In genomic region chr7:4460576-4461434, GRCm38 (mm10) we compare ENCODE assay signal across 8 mouse cellular contexts. TPM values are rescaled to one million over a fixed set of nuclear protein-coding genes. Genes with fewer than 3 reads are reported as not detected.
A peak's percentile ranks its signal among the peaks of the same experiment; 100 is the strongest.
DNase-seq lines count a peak whose midpoint lies in the region; ATAC-seq and TF ChIP-seq lines count a peak whose summit lies in the region.

Eps8l1 (plus strand) TSS chr7:4460674.

- TF ChIP-seq EP300 in lung, postnatal 0 days (IDR thresholded peaks at IDR 0.05), result 0 out of 2 replicates have a peak, but pooled peaks have one; percentile 42
- no peak for TF ChIP-seq EP300 in stomach, postnatal 0 days (optimal IDR thresholded peaks at IDR 0.05)

- no peak for TF ChIP-seq CTCF in lung, postnatal 0 days (IDR thresholded peaks at IDR 0.05)
- TF ChIP-seq CTCF in stomach, postnatal 0 days (IDR thresholded peaks at IDR 0.05; ENCODE audit: low read depth), result 0 out of 2 replicates have a peak, but pooled peaks have one; percentile 10

- H3K9ac ChIP-seq in hindbrain, embryonic 12.5 days, result no peak within 1 kb of the TSS
- H3K9ac ChIP-seq in lung, postnatal 0 days (replicated peaks; ENCODE audit: low read depth), result peak within 1 kb of the TSS; percentile 50; the same call in 1 of the 2 replicates
- H3K9ac ChIP-seq in stomach, postnatal 0 days (ENCODE audit: low read length), result peak within 1 kb of the TSS; percentile 45

- H3K36me3 ChIP-seq in hindbrain, embryonic 12.5 days, result no peaks in the 10 kb centered on the region
- H3K36me3 ChIP-seq in lung, postnatal 0 days (ENCODE audit: insufficient read depth, low read length), result no peaks in the 10 kb centered on the region
- H3K36me3 ChIP-seq in stomach, postnatal 0 days (ENCODE audit: control insufficient read depth, insufficient read depth, low read length), result no peaks in the 10 kb centered on the region

- whole genome bisulfite sequencing in hindbrain, embryonic 12.5 days, result 76% methylated on average over 14 of the region's 16 CpGs
- WGBS in lung, postnatal 0 days, result 43% methylated on average over 13 of the region's 16 CpGs
- WGBS in stomach, postnatal 0 days, result 45% methylated on average over 13 of the region's 16 CpGs

- H3K27me3 ChIP-seq in hindbrain, embryonic 12.5 days, result no peaks in the 10 kb centered on the region
- H3K27me3 ChIP-seq in lung, postnatal 0 days (replicated peaks; ENCODE audit: insufficient read depth, low read length), result no peaks in the 10 kb centered on the region
- H3K27me3 ChIP-seq in stomach, postnatal 0 days (ENCODE audit: control insufficient read depth, insufficient read depth, low read length), result no peaks in the 10 kb centered on the region

- peak within 1 kb of the TSS; percentile 42 for H3K4me2 ChIP-seq in hindbrain, embryonic 12.5 days (replicated peaks)
- peak within 1 kb of the TSS; percentile 44 for H3K4me2 ChIP-seq in lung, postnatal 0 days (replicated peaks; ENCODE audit: low read depth, low read length)
- peak within 1 kb of the TSS; percentile 39 for H3K4me2 ChIP-seq in stomach, postnatal 0 days (replicated peaks; ENCODE audit: low read depth)

- no peaks in the 10 kb centered on the region for H3K4me1 ChIP-seq in hindbrain, embryonic 12.5 days
- H3K4me1 ChIP-seq in lung, postnatal 0 days (ENCODE audit: insufficient read depth, low read depth, low read length), result 0 out of 2 replicates have a peak, but pooled peaks cover 4% of the 10 kb centered on the region
- H3K4me1 ChIP-seq in stomach, postnatal 0 days (replicated peaks; ENCODE audit: control insufficient read depth, insufficient read depth), result no peaks in the 10 kb centered on the region

- no peaks in the 10 kb centered on the region for H3K9me3 ChIP-seq in hindbrain, embryonic 12.5 days (replicated peaks)
- H3K9me3 ChIP-seq in lung, postnatal 0 days (ENCODE audit: low read length), result no peaks in the 10 kb centered on the region
- H3K9me3 ChIP-seq in stomach, postnatal 0 days (ENCODE audit: control insufficient read depth, low read length), result no peaks in the 10 kb centered on the region

- H3K4me3 ChIP-seq in hindbrain, embryonic 12.5 days, result peak within 1 kb of the TSS; percentile 15; the same call in 1 of the 2 replicates
- peak within 1 kb of the TSS; percentile 31; the same call in 1 of the 2 replicates for H3K4me3 ChIP-seq in lung, postnatal 0 days (ENCODE audit: low read depth, low read length)
- H3K4me3 ChIP-seq in stomach, postnatal 0 days (ENCODE audit: low read depth, low read length), result peak within 1 kb of the TSS; percentile 27; the same call in 1 of the 2 replicates

- ATAC-seq in CD4-positive, CD25-positive, alpha-beta regulatory T cell, adult 4 months, result no peak
- peak; percentile 16 for ATAC-seq in activated CD4-positive, CD25-positive, alpha-beta regulatory T cell, adult 4 months
- ATAC-seq in hindbrain, embryonic 12.5 days (ENCODE audit: low FRiP score), result peak; percentile 50
- ATAC-seq in lung, postnatal 0 days, result peak; percentile 77
- ATAC-seq in stomach, postnatal 0 days (ENCODE audit: low FRiP score, low TSS enrichment), result peak; percentile 55
- no peak for ATAC-seq in frontal cortex, adult (ENCODE audit: low TSS enrichment)

- DNase-seq in CD4-positive, CD25-positive, alpha-beta regulatory T cell, adult 2 months (ENCODE audit: low read depth, low spot score), result peak; percentile 64
- peak; percentile 90 for DNase-seq in lung, postnatal 0 days (ENCODE audit: low spot score)
- peak; percentile 44 for DNase-seq in stomach, postnatal 0 days (ENCODE audit: low spot score)
- no peak for DNase-seq in left cerebral cortex, adult 18-20 months (ENCODE audit: low spot score in 2 of 2)

- H3K27ac ChIP-seq in hindbrain, embryonic 12.5 days, result no peak within 1 kb of the TSS
- peak within 1 kb of the TSS; percentile 91 for H3K27ac ChIP-seq in lung, postnatal 0 days (ENCODE audit: low read length)
- peak within 1 kb of the TSS; percentile 80 for H3K27ac ChIP-seq in stomach, postnatal 0 days (replicated peaks)

RNA-seq across cellular contexts. Expression of gene Eps8l1, which starts in this region (rescaled TPM):
- polyA plus RNA-seq in CD4-positive, CD25-positive, alpha-beta regulatory T cell, adult 4 months (2017; shearing (Covaris generic)), result 10 to 100 TPM in 1 of 2 experiments, 1 to 10 TPM in 1; 6.5 to 14.5 TPM
- polyA plus RNA-seq in activated CD4-positive, CD25-positive, alpha-beta regulatory T cell, adult 4 months (2017; shearing (Covaris generic)), result 10 to 100 TPM in 1 of 2 experiments, 1 to 10 TPM in 1; 4.8 to 14.3 TPM
- polyA plus RNA-seq in hindbrain, embryonic 12.5 days (2016; fragmentation: Nextera tagmentation; extraction: Ambion mirVana), result 7.1 and 8.6 TPM in 2 replicates
- polyA plus RNA-seq in lung, postnatal 0 days (2015; fragmentation: Nextera tagmentation; extraction: Ambion mirVana), result 15.0 and 22.5 TPM in 2 replicates
- polyA plus RNA-seq in stomach, postnatal 0 days (2015; fragmentation: Nextera tagmentation; extraction: Ambion mirVana), result 25.2 and 33.3 TPM in 2 replicates
- 1 to 10 TPM; 4.7 to 7.9 TPM for total RNA-seq in left cerebral cortex, adult 18-20 months (2021)

Comparison
In these comparisons a context has a peak if more than half of its experiments do, and no peak if none do; other contexts are left out.
1. DNase-seq: peak in CD4-positive, CD25-positive, alpha-beta regulatory T cell, adult 2 months (single experiment), lung, postnatal 0 days (single experiment) and stomach, postnatal 0 days (single experiment); none in left cerebral cortex, adult 18-20 months (0 of 2).
2. ATAC-seq: peak in activated CD4-positive, CD25-positive, alpha-beta regulatory T cell, adult 4 months (single experiment), hindbrain, embryonic 12.5 days (single experiment), lung, postnatal 0 days (single experiment) and stomach, postnatal 0 days (single experiment); none in CD4-positive, CD25-positive, alpha-beta regulatory T cell, adult 4 months (single experiment) and frontal cortex, adult (single experiment).
3. Peak in every context shown above with its lines, with median percentiles within 50 percentile points of each other: H3K4me2 ChIP-seq and H3K4me3 ChIP-seq.